Mouse (Mus musculus): ENCODE results near the gene Plekho2. TPM values are rescaled to one million over a fixed set of nuclear protein-coding genes. Genes with fewer than 3 reads are reported as not detected.

Plekho2 gene
- total RNA-seq (2012; rRNA removed) = 7.6 and 8.6 TPM in 2 replicates
- 10 to 100 TPM in 1 of 2 experiments, not detected in 1; 12.9 TPM for polyA plus RNA-seq (2012; ENCODE audit: insufficient read depth in 1 of 2, insufficient read length in 2 of 2, low read depth in 1 of 2, low replicate concordance in 2 of 2, missing spikeins in 1 of 2)

DNA sequence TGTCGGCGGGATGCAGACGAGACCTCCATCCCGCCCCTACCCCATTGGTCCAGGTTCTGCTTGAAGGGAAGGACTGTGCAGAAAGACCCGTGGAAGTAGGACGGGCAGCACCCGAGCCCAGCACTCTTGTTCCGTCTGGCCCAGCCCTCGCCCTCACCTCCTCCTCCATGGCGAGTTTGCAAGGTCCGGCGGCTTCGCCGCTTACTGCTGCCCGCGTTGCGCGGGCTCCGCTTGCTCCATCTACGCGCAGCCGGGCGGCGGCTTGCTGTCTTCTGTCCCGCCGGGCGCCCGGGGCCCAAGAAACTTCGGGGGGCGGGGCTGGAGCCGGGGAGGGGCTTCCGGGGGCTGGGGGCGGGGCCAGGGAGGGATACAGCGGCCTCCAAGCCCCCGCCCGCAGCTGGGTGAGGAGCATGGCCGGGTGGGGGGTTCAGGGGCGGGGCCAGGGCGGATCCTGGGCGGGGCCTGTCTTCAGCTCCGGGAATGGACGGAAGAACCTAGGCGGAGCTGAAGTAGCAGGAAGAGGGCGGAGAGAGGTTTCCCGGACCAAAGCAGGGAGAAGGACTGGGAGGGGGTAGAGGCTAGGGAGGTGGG lies at the start of gene Plekho2:
Gene Plekho2 (minus strand): TSS at position 260 of the 591 bp plus-strand sequence.
- TF ChIP-seq ZKSCAN1 (IDR thresholded peaks at IDR 0.05; ENCODE audit: low read depth, low read length) = no peak
- TF ChIP-seq MXI1 (IDR thresholded peaks at IDR 0.05; ENCODE audit: low read depth, low read length) = peak; percentile 39; the same call in 1 of the 2 replicates
- peak; percentile 80 for TF ChIP-seq MAZ (IDR thresholded peaks at IDR 0.05; ENCODE audit: low read depth, low read length)
- TF ChIP-seq HCFC1 (IDR thresholded peaks at IDR 0.05; ENCODE audit: low read depth, low read length) = 0 out of 2 replicates have a peak, but pooled peaks have one; percentile 41
- no peak for TF ChIP-seq KAT2A (conservative IDR thresholded peaks at IDR 0.05; ENCODE audit: low read depth, low read length)
- peak; percentile 79 to 81 for TF ChIP-seq POLR2A (IDR thresholded peaks at IDR 0.05; ENCODE audit: control insufficient read depth in 1 of 2, insufficient read depth in 1 of 2, low read depth in 1 of 2, low read length in 2 of 2, poor library complexity in 1 of 2)
- TF ChIP-seq ZMIZ1 (IDR thresholded peaks at IDR 0.05; ENCODE audit: low read depth, low read length) = peak; percentile 73
- TF ChIP-seq ELF1 (IDR thresholded peaks at IDR 0.05; ENCODE audit: low read depth, low read length) = peak; percentile 72; the same call in 1 of the 2 replicates
- peak; percentile 42; the same call in 1 of the 2 replicates for TF ChIP-seq TBP (IDR thresholded peaks at IDR 0.05; ENCODE audit: low read depth, low read length)
- peak; percentile 80 for TF ChIP-seq NELFE (IDR thresholded peaks at IDR 0.05; ENCODE audit: low read depth, low read length)
- peak; percentile 6; the same call in 1 of the 2 replicates for TF ChIP-seq SIN3A (IDR thresholded peaks at IDR 0.05; ENCODE audit: low read length)
- peak; percentile 42; the same call in 1 of the 2 replicates for TF ChIP-seq NRF1 (IDR thresholded peaks at IDR 0.05; ENCODE audit: insufficient read depth, low read depth, low read length, poor library complexity, severe bottlenecking)
- no peak for TF ChIP-seq MYB (IDR thresholded peaks at IDR 0.05; ENCODE audit: low read depth, low read length)
- TF ChIP-seq ETS1 (IDR thresholded peaks at IDR 0.05; ENCODE audit: low read depth, low read length) = peak; percentile 9; the same call in 1 of the 2 replicates
- Histone ChIP-seq H3K79me2 (ENCODE audit: control insufficient read depth, insufficient read depth, low read length, poor library complexity) (peaks cover 15% of the 10 kb centered on the region), H3K9me3 (replicated peaks; ENCODE audit: insufficient read depth, low read length) (no peaks in the 10 kb centered on the region), H3K9ac (ENCODE audit: control insufficient read depth, low read depth, low read length, poor library complexity, severe bottlenecking) (peak within 1 kb of the TSS; percentile 86), H3K4me3 (ENCODE audit: control insufficient read depth in 1 of 2, insufficient read depth in 1 of 2, low read depth in 2 of 2, low read length in 2 of 2) (peak within 1 kb of the TSS; percentile 73 to 91), H3K27me3 (ENCODE audit: control insufficient read depth in 1 of 2, insufficient read depth in 2 of 2, low read length in 2 of 2) (no peaks in the 10 kb centered on the region), H3K4me1 (ENCODE audit: control insufficient read depth in 1 of 2, insufficient read depth in 2 of 2, low read length in 2 of 2) (peaks cover 13 to 41% of the 10 kb centered on the region in 2 experiments), H3K27ac (ENCODE audit: control insufficient read depth, low read depth, low read length) (peak within 1 kb of the TSS; percentile 88), H3K36me3 (ENCODE audit: control insufficient read depth in 1 of 2, insufficient read depth in 2 of 2, low read length in 2 of 2) (peaks cover 0 to 39% of the 10 kb centered on the region in 2 experiments; a peak in 2 of 4 replicates)
- DNase-seq (ENCODE audit: low read depth, low spot score) = peak; percentile 97

GRCm38 (mm10) chr9:65629025-65629766 lies 49.4 kb upstream of the Plekho2 start, which contains the start of gene Rbpms2:
TSS of gene Rbpms2 (plus strand) at chr9:65629648.
- peaks cover 0 to 1% of the 10 kb centered on the region in 2 experiments; a peak in 2 of 4 replicates for H3K27me3 ChIP-seq (ENCODE audit: control insufficient read depth in 1 of 2, insufficient read depth in 2 of 2, low read length in 2 of 2)
- DNase-seq (ENCODE audit: low read depth, low spot score) = no peak
- no peak within 1 kb of the TSS for H3K9ac ChIP-seq (ENCODE audit: control insufficient read depth, low read depth, low read length, poor library complexity, severe bottlenecking)
- H3K36me3 ChIP-seq (ENCODE audit: control insufficient read depth in 1 of 2, insufficient read depth in 2 of 2, low read length in 2 of 2) = no peaks in the 10 kb centered on the region
- H3K4me3 ChIP-seq (ENCODE audit: control insufficient read depth in 1 of 2, insufficient read depth in 1 of 2, low read depth in 2 of 2, low read length in 2 of 2) = no peak within 1 kb of the TSS
- H3K79me2 ChIP-seq (ENCODE audit: control insufficient read depth, insufficient read depth, low read length, poor library complexity) = no peaks in the 10 kb centered on the region
- no peak within 1 kb of the TSS for H3K27ac ChIP-seq (ENCODE audit: control insufficient read depth, low read depth, low read length)
- H3K9me3 ChIP-seq (replicated peaks; ENCODE audit: insufficient read depth, low read length) = no peaks in the 10 kb centered on the region
- no peaks in the 10 kb centered on the region for H3K4me1 ChIP-seq (ENCODE audit: control insufficient read depth in 1 of 2, insufficient read depth in 2 of 2, low read length in 2 of 2)
- TF ChIP-seq JUND (IDR thresholded peaks at IDR 0.05; ENCODE audit: low read depth, low read length) (no peak), GATA1 (IDR thresholded peaks at IDR 0.05; ENCODE audit: low read depth, low read length) (no peak), NRF1 (IDR thresholded peaks at IDR 0.05; ENCODE audit: insufficient read depth, low read depth, low read length, poor library complexity, severe bottlenecking) (no peak), GABPA (IDR thresholded peaks at IDR 0.05; ENCODE audit: low read depth, low read length) (no peak), USF2 (IDR thresholded peaks at IDR 0.05; ENCODE audit: borderline replicate concordance in 1 of 2, insufficient read depth in 1 of 2, low read depth in 1 of 2, low read length in 2 of 2) (no peak), SIN3A (IDR thresholded peaks at IDR 0.05; ENCODE audit: low read length) (no peak)

Measured in MEL (cell line).